ENCODE assay signal across 23 mouse cellular contexts in the genomic region with DNA sequence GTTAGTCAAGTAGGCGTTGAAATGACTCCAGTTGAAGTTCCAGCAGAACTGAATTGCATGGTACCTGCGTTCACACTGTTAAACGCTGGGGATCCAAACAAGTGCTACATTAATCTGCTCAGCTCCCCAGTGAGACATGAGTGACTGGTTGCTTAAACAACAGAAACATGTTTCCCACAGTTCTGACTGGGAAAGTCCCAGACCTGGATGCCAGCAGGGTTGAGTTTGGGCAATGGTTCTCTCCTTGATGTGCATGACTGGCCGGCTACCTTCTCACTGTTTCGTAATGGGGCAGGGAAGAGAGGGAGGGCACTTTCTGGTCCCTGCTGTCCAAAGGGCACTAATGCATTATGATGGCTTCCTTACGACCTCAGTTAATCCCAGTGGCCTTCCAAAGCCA. TPM values are rescaled to one million over a fixed set of nuclear protein-coding genes. Genes with fewer than 3 reads are reported as not detected.
DNase-seq lines count a peak whose midpoint lies in the region; ATAC-seq lines count a peak whose summit lies in the region.
"Had no signal": no experiment of that assay in that cellular context is flagged by ENCODE, and none has a peak within 500 bp of the region (broad histone marks: within the 10 kb centered on the region; RNA-seq: fewer than 3 reads in every experiment).

No protein-coding gene starts in this region.

- H3K36me3 ChIP-seq in heart, embryonic 11.5 days (ENCODE audit: control insufficient read depth, insufficient read depth, low read length): no peaks in the 10 kb centered on the region
- H3K36me3 ChIP-seq: forebrain, embryonic 12.5 days; heart, embryonic 15.5 days; liver, embryonic 15.5 days; lung, embryonic 15.5 days; midbrain, embryonic 13.5 days had no signal

- ATAC-seq in heart, embryonic 11.5 days (replicated peaks; ENCODE audit: insufficient number of reproducible peaks, low FRiP score, low TSS enrichment): no peak
- ATAC-seq: forebrain, postnatal 0 days; hindbrain, embryonic 16.5 days; midbrain, embryonic 13.5 days had no signal

- H3K27ac ChIP-seq in heart, embryonic 11.5 days (ENCODE audit: low read depth, low read length): no peak overlapping the region
- H3K27ac ChIP-seq: forebrain, embryonic 12.5 days; heart, embryonic 15.5 days; liver, embryonic 15.5 days; lung, embryonic 15.5 days; midbrain, embryonic 13.5 days had no signal

- no peaks in the 10 kb centered on the region for H3K9me3 ChIP-seq in heart, embryonic 11.5 days (replicated peaks; ENCODE audit: control insufficient read depth, low read length)
- H3K9me3 ChIP-seq: heart, embryonic 15.5 days; liver, embryonic 15.5 days; lung, embryonic 15.5 days; midbrain, embryonic 13.5 days had no signal

- no peaks in the 10 kb centered on the region for H3K27me3 ChIP-seq in heart, embryonic 11.5 days (ENCODE audit: control insufficient read depth, insufficient read depth, low read length)
- H3K27me3 ChIP-seq: forebrain, embryonic 12.5 days; heart, embryonic 15.5 days; liver, embryonic 15.5 days; lung, embryonic 15.5 days; megakaryocyte, embryonic 14.5 days; midbrain, embryonic 13.5 days had no signal

- H3K4me2 ChIP-seq in heart, embryonic 11.5 days: no peak overlapping the region
- H3K4me2 ChIP-seq: forebrain, embryonic 12.5 days; heart, embryonic 15.5 days; liver, embryonic 15.5 days; lung, embryonic 15.5 days; midbrain, embryonic 13.5 days had no signal

- no peak overlapping the region for H3K4me3 ChIP-seq in heart, embryonic 11.5 days (ENCODE audit: low read depth, low read length)
- H3K4me3 ChIP-seq: erythroblast, embryonic 14.5 days; forebrain, embryonic 12.5 days; heart, embryonic 15.5 days; liver, embryonic 15.5 days; lung, embryonic 15.5 days; megakaryocyte, embryonic 14.5 days; midbrain, embryonic 13.5 days had no signal

- no peak overlapping the region for H3K9ac ChIP-seq in heart, embryonic 11.5 days (ENCODE audit: low read depth, low read length)
- H3K9ac ChIP-seq: forebrain, embryonic 12.5 days; forebrain, postnatal 0 days; heart, embryonic 15.5 days; liver, embryonic 15.5 days; lung, embryonic 15.5 days; midbrain, embryonic 13.5 days had no signal

- peak; percentile 74 for DNase-seq in heart, adult 11 months
- DNase-seq in adipocyte (ENCODE audit: low spot score): peak; percentile 69
- DNase-seq in kidney, adult 9 months: peak; percentile 18
- peak; percentile 8 to 19 for DNase-seq in kidney, postnatal 36 days
- no peak for DNase-seq in layer of hippocampus, postnatal 10 days (ENCODE audit: low spot score in 2 of 2)
- DNase-seq in urinary bladder, postnatal 4 days (ENCODE audit: low spot score in 2 of 2): no peak
- DNase-seq: cerebellum, adult 18-20 months; cerebellum, postnatal 14 days; forebrain, postnatal 0 days; gastrocnemius, postnatal 10 days; liver; lung, postnatal 4 days; thymus, adult 2 months; thymus, postnatal 36 days had no signal

- WGBS in heart, embryonic 11.5 days (ENCODE audit: insufficient replicate concordance): 80% methylated on average over 6 of the region's 6 CpGs

- no peaks in the 10 kb centered on the region for H3K4me1 ChIP-seq in heart, embryonic 11.5 days (ENCODE audit: control insufficient read depth, insufficient read depth, low read length)
- H3K4me1 ChIP-seq: heart, embryonic 15.5 days; liver, embryonic 15.5 days; lung, embryonic 15.5 days had no signal

RNA-seq across cellular contexts. Expression of a gene that starts 51.8 kb away (rescaled TPM):
- polyA plus RNA-seq in heart, embryonic 11.5 days (2014; fragmentation: Nextera tagmentation; extraction: Ambion mirVana): 21.9 and 25.1 TPM in 2 replicates
- total RNA-seq in layer of hippocampus, postnatal 10 days (2021): 10 to 100 TPM; 72.9 to 74.4 TPM

Comparison
In these comparisons a context has a peak if more than half of its experiments do, and no peak if none do; other contexts are left out.
1. DNase-seq: peak in heart, adult 11 months (single experiment), adipocyte (single experiment), kidney, adult 9 months (single experiment) and kidney, postnatal 36 days (2 of 2); none in layer of hippocampus, postnatal 10 days (0 of 2) and urinary bladder, postnatal 4 days (0 of 2).